ENCODE assay signal across 24 mouse cellular contexts in the genomic region with DNA sequence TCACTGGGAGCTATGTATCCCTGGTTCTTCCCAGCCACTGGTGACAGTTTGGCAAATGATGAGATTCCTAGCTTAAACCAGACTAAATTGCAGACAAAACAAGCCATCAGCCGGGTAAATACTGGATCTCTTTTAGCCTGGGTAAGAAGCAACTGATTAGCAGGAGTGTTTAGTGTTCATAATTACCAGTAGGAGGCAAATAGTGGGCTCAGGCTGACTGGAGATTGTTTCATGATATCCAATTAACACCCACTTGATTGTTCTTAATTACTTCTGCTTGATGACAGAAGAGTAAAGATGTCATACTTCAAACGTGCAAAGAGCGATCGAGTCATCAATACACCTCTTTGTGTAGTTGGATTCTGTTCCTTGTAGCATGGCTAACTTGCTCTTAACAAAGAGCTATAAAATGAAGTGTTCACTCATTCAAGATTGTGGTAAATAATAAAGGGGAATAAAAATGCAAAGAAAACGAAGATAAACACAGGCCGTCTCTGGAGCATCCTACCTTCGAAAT.
DNase-seq lines count a peak whose midpoint lies in the region; ATAC-seq lines count a peak whose summit lies in the region.
"Had no signal": no experiment of that assay in that cellular context is flagged by ENCODE, and none has a peak within 500 bp of the region (broad histone marks: within the 10 kb centered on the region; RNA-seq: fewer than 3 reads in every experiment).

No protein-coding gene starts in this region.

- H3K9me3 ChIP-seq in forebrain, embryonic 11.5 days (ENCODE audit: control insufficient read depth, low read length), result no peaks in the 10 kb centered on the region
- no peaks in the 10 kb centered on the region for H3K9me3 ChIP-seq in forebrain, embryonic 15.5 days
- no peaks in the 10 kb centered on the region for H3K9me3 ChIP-seq in forebrain, embryonic 16.5 days (ENCODE audit: control insufficient read depth, low read length)
- H3K9me3 ChIP-seq: embryonic facial prominence, embryonic 12.5 days; embryonic facial prominence, embryonic 15.5 days; heart, embryonic 10.5 days; heart, embryonic 13.5 days; hindbrain, embryonic 15.5 days had no signal

- DNase-seq in forebrain, embryonic 11.5 days (ENCODE audit: low spot score), result no peak
- DNase-seq in retina, postnatal 1 day, result peak; percentile 85
- no peak for DNase-seq in retina, embryonic 14.5 days (ENCODE audit: low spot score)
- DNase-seq in embryo, embryonic 10.5 days (ENCODE audit: low spot score), result no peak
- DNase-seq in thymus, postnatal 36 days, result no peak
- DNase-seq: adrenal gland, adult 2 months; adrenal gland, postnatal 14 days; cerebellum, adult 18-20 months; cerebellum, adult 9-10 months; cerebellum, postnatal 14 days; gastrocnemius, postnatal 10 days; gastrocnemius, postnatal 36 days; heart, adult 2 months; heart, postnatal 14 days; heart, postnatal 4 days had no signal

- H3K27me3 ChIP-seq in forebrain, embryonic 11.5 days (ENCODE audit: control insufficient read depth, insufficient read depth, low read length), result peaks cover 10% of the 10 kb centered on the region
- peaks cover 27% of the 10 kb centered on the region; the same call in 1 of the 2 replicates for H3K27me3 ChIP-seq in forebrain, embryonic 15.5 days
- peaks cover 12% of the 10 kb centered on the region for H3K27me3 ChIP-seq in forebrain, embryonic 16.5 days (replicated peaks; ENCODE audit: control insufficient read depth, insufficient read depth, low read length)
- H3K27me3 ChIP-seq: embryonic facial prominence, embryonic 12.5 days; embryonic facial prominence, embryonic 15.5 days; heart, embryonic 13.5 days; hindbrain, embryonic 15.5 days; Patski had no signal

- 46% methylated on average over 7 of the region's 7 CpGs for WGBS in forebrain, embryonic 11.5 days
- WGBS in forebrain, embryonic 15.5 days, result 28% methylated on average over 7 of the region's 7 CpGs
- WGBS in forebrain, embryonic 16.5 days, result 20% methylated on average over 7 of the region's 7 CpGs

- no peak overlapping the region for H3K27ac ChIP-seq in forebrain, embryonic 11.5 days (ENCODE audit: low read depth, low read length)
- no peak overlapping the region for H3K27ac ChIP-seq in forebrain, embryonic 15.5 days (replicated peaks)
- no peak overlapping the region for H3K27ac ChIP-seq in forebrain, embryonic 16.5 days (ENCODE audit: low read length)
- H3K27ac ChIP-seq: embryonic facial prominence, embryonic 12.5 days; embryonic facial prominence, embryonic 15.5 days; heart, adult 2 months; heart, embryonic 10.5 days; heart, embryonic 13.5 days; hindbrain, embryonic 15.5 days had no signal

- no peaks in the 10 kb centered on the region for H3K4me1 ChIP-seq in forebrain, embryonic 11.5 days (replicated peaks; ENCODE audit: control insufficient read depth, insufficient read depth, low read length)
- peaks cover 8% of the 10 kb centered on the region for H3K4me1 ChIP-seq in forebrain, embryonic 15.5 days
- H3K4me1 ChIP-seq in forebrain, embryonic 16.5 days (replicated peaks; ENCODE audit: control insufficient read depth, insufficient read depth, low read length), result peaks cover 3% of the 10 kb centered on the region
- H3K4me1 ChIP-seq: embryonic facial prominence, embryonic 12.5 days; embryonic facial prominence, embryonic 15.5 days; hindbrain, embryonic 15.5 days had no signal

- ATAC-seq in forebrain, embryonic 11.5 days (replicated peaks; ENCODE audit: low FRiP score), result peak; percentile 71
- no peak; the same call in 1 of the 2 replicates for ATAC-seq in forebrain, embryonic 15.5 days (replicated peaks)
- peak; percentile 40; the same call in 1 of the 2 replicates for ATAC-seq in forebrain, embryonic 16.5 days
- ATAC-seq: intestine, postnatal 0 days; Patski had no signal

- H3K36me3 ChIP-seq in forebrain, embryonic 11.5 days (ENCODE audit: control insufficient read depth, insufficient read depth, low read length), result no peaks in the 10 kb centered on the region
- no peaks in the 10 kb centered on the region for H3K36me3 ChIP-seq in forebrain, embryonic 15.5 days
- no peaks in the 10 kb centered on the region for H3K36me3 ChIP-seq in forebrain, embryonic 16.5 days (ENCODE audit: control insufficient read depth, insufficient read depth)
- H3K36me3 ChIP-seq: embryonic facial prominence, embryonic 12.5 days; embryonic facial prominence, embryonic 15.5 days; heart, embryonic 10.5 days; heart, embryonic 13.5 days; hindbrain, embryonic 15.5 days had no signal

- no peak overlapping the region for H3K4me3 ChIP-seq in forebrain, embryonic 11.5 days (ENCODE audit: low read depth, low read length)
- no peak overlapping the region for H3K4me3 ChIP-seq in forebrain, embryonic 15.5 days
- no peak overlapping the region for H3K4me3 ChIP-seq in forebrain, embryonic 16.5 days (replicated peaks; ENCODE audit: low read length)
- H3K4me3 ChIP-seq: embryonic facial prominence, embryonic 12.5 days; embryonic facial prominence, embryonic 15.5 days; heart, adult 2 months; heart, embryonic 10.5 days; heart, embryonic 13.5 days; hindbrain, embryonic 15.5 days had no signal

- no peak overlapping the region for H3K4me2 ChIP-seq in forebrain, embryonic 11.5 days (ENCODE audit: low read depth, low read length, severe bottlenecking)
- no peak overlapping the region for H3K4me2 ChIP-seq in forebrain, embryonic 15.5 days (replicated peaks)
- H3K4me2 ChIP-seq in forebrain, embryonic 16.5 days (ENCODE audit: low read length), result no peak overlapping the region
- H3K4me2 ChIP-seq: embryonic facial prominence, embryonic 12.5 days; embryonic facial prominence, embryonic 15.5 days; heart, embryonic 13.5 days; hindbrain, embryonic 15.5 days had no signal

- H3K9ac ChIP-seq in forebrain, embryonic 11.5 days (ENCODE audit: low read length), result no peak overlapping the region
- H3K9ac ChIP-seq in forebrain, embryonic 15.5 days (replicated peaks), result no peak overlapping the region
- H3K9ac ChIP-seq in forebrain, embryonic 16.5 days (replicated peaks; ENCODE audit: low read depth, low read length), result no peak overlapping the region
- H3K9ac ChIP-seq: embryonic facial prominence, embryonic 12.5 days; embryonic facial prominence, embryonic 15.5 days; heart, embryonic 13.5 days; hindbrain, embryonic 15.5 days had no signal
